Mouse (Mus musculus): ENCODE data around the gene Usp6nl. TPM values are rescaled to one million over a fixed set of nuclear protein-coding genes. Genes with fewer than 3 reads are reported as not detected.

Gene Usp6nl
- polyA plus RNA-seq (2012; rRNA removed), result 8.9 and 9.5 TPM in 2 replicates

DNA sequence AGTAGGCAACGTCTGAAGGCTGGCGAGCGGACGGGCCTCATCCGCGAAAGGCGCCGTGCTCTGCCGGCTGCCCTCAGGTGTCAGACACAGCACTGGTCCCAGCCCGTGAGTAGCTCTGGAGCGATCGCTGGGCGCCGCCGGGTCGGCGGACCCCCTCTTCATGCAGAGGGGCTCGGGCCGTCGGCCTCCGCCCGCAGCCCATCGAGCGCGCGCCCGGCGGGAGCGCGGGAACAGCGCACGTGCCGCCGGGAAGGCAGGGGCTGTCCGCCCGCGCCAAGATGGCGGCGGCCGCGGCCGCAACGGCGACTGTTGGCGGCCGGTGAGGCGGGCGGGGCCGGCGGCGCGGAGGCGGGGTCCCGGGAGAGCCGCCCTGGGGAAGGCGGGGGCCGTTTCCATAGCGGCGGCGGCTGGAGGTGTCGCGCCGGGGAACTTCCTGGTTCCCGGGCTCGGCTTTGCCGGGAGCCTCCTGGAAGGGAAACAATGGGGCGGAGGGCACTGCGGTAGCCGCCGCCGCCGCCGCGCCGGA, at the start of gene Usp6nl:
TSS of gene Usp6nl (plus strand) at position 292 of the 526 bp plus-strand sequence.

Other genes starting within 250 kb of the Usp6nl start
- 19.7 and 20.1 TPM in 2 replicates for gene Proser2, start 192.5 kb upstream of the Usp6nl start, polyA plus RNA-seq (2012; rRNA removed)
- gene Echdc3, start 109.6 kb upstream of the Usp6nl start, polyA plus RNA-seq (2012; rRNA removed), result 18.1 and 20.6 TPM in 2 replicates